Mouse (Mus musculus): ENCODE results near the gene Ltbp1. TPM values are rescaled to one million over a fixed set of nuclear protein-coding genes. Genes with fewer than 3 reads are reported as not detected.

Ltbp1 gene
- polyA plus RNA-seq, 1 experiment from 2014 or later: 4.2 TPM

DNA sequence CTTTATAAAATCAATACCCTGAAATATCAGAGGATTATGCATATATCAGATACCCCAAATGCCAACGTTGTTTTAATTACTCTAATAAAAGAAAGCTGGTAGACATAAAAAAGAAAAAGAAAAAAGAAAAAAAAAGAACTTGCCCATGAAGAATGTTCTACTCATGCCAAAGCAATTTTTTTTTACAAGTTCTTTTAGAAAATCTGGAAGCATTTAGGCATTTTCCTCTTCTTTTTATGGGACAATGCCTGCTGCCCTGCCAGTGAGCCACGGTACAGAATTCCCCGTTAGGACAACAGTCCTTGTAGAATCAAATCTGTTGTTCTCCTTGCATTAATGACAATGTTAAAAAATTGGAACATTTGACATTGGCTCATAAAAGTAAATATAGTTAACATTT lies 234.2 kb downstream of the Ltbp1 start:
- ATAC-seq (replicated peaks; ENCODE audit: low FRiP score): no peak
- no peak overlapping the region for H3K4me2 ChIP-seq (ENCODE audit: low read depth, low read length, severe bottlenecking)
- WGBS: 77% methylated on average over 3 of the region's 3 CpGs

DNA sequence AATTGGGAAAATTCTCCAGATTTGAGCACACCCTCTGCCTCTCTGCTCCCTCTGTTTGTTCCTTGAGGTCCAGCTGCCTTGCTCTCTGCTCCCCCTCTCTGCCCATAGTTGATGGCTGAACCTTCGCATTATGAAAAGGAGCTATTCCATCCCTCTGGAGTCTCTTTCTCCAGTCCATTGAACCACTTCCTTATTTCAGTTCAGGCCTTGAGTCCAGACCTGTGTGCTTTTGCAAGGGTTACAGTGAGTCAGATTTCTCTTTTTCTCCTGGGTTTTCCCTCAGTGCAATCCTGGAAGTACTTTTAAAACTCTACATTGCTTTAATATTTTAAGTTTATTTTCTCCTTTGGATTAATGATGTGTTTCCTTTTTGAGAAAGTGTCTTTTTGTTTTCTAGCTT lies 236.7 kb downstream of the Ltbp1 start:
- no peaks in the 10 kb centered on the region for H3K36me3 ChIP-seq (ENCODE audit: control insufficient read depth, insufficient read depth, low read length)
- no peak for ATAC-seq (replicated peaks; ENCODE audit: low FRiP score)
- WGBS: 92% methylated on average over 1 of the region's 1 CpGs
- H3K27ac ChIP-seq (ENCODE audit: low read depth, low read length): no peak overlapping the region
- no peak for DNase-seq (ENCODE audit: low spot score)
- H3K4me3 ChIP-seq (ENCODE audit: low read depth, low read length): no peak overlapping the region
- H3K4me2 ChIP-seq (ENCODE audit: low read depth, low read length, severe bottlenecking): no peak overlapping the region
- no peaks in the 10 kb centered on the region for H3K27me3 ChIP-seq (ENCODE audit: control insufficient read depth, insufficient read depth, low read length)
- H3K4me1 ChIP-seq (replicated peaks; ENCODE audit: control insufficient read depth, insufficient read depth, low read length): no peaks in the 10 kb centered on the region
- no peaks in the 10 kb centered on the region for H3K9me3 ChIP-seq (ENCODE audit: control insufficient read depth, low read length)
- H3K9ac ChIP-seq (ENCODE audit: low read length): no peak overlapping the region

More for the DNA sequence above, 234.2 kb downstream of the Ltbp1 start:
- no peaks in the 10 kb centered on the region for H3K27me3 ChIP-seq (ENCODE audit: control insufficient read depth, insufficient read depth, low read length)
- H3K9ac ChIP-seq (ENCODE audit: low read length): no peak overlapping the region
- H3K27ac ChIP-seq (ENCODE audit: low read depth, low read length): no peak overlapping the region
- no peak for DNase-seq (ENCODE audit: low spot score)
- H3K9me3 ChIP-seq (ENCODE audit: control insufficient read depth, low read length): no peaks in the 10 kb centered on the region
- H3K36me3 ChIP-seq (ENCODE audit: control insufficient read depth, insufficient read depth, low read length): no peaks in the 10 kb centered on the region
- H3K4me3 ChIP-seq (ENCODE audit: low read depth, low read length): no peak overlapping the region
- no peaks in the 10 kb centered on the region for H3K4me1 ChIP-seq (replicated peaks; ENCODE audit: control insufficient read depth, insufficient read depth, low read length)

DNA sequence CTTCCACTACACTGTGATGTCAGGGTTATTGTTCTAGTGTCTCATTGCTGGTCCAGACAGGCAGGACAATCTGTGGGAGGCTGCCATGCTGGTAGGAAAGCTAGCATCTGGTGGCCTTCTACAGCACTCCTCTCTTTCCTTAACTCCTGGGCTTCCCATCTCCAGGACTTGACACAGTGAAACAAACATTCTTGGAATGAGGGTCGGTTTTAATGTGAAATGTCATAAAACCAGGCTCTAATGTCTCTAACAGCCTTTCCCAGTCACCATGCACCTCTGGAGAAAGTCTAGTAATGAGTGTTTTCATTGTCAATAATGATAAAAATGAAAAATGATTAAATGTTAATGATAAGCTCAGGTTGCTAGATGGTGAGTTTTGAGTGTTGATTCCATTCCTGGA lies 237.9 kb downstream of the Ltbp1 start:
- Histone ChIP-seq H3K9ac (ENCODE audit: low read length) (no peak overlapping the region), H3K4me2 (ENCODE audit: low read depth, low read length, severe bottlenecking) (no peak overlapping the region), H3K36me3 (ENCODE audit: control insufficient read depth, insufficient read depth, low read length) (no peaks in the 10 kb centered on the region), H3K9me3 (ENCODE audit: control insufficient read depth, low read length) (no peaks in the 10 kb centered on the region), H3K27me3 (ENCODE audit: control insufficient read depth, insufficient read depth, low read length) (no peaks in the 10 kb centered on the region), H3K27ac (ENCODE audit: low read depth, low read length) (no peak overlapping the region), H3K4me1 (replicated peaks; ENCODE audit: control insufficient read depth, insufficient read depth, low read length) (no peaks in the 10 kb centered on the region), H3K4me3 (ENCODE audit: low read depth, low read length) (no peak overlapping the region)
- ATAC-seq (replicated peaks; ENCODE audit: low FRiP score) (no peak), DNase-seq (ENCODE audit: low spot score) (no peak)
- 71% methylated on average over 1 of the region's 1 CpGs for WGBS

- Histone ChIP-seq H3K36me3 (ENCODE audit: control insufficient read depth, insufficient read depth, low read length) (no peaks in the 10 kb centered on the region), H3K27ac (ENCODE audit: low read depth, low read length) (no peak overlapping the region), H3K27me3 (ENCODE audit: control insufficient read depth, insufficient read depth, low read length) (no peaks in the 10 kb centered on the region), H3K4me3 (ENCODE audit: low read depth, low read length) (no peak overlapping the region), H3K9me3 (ENCODE audit: control insufficient read depth, low read length) (no peaks in the 10 kb centered on the region), H3K9ac (ENCODE audit: low read length) (no peak overlapping the region), H3K4me1 (replicated peaks; ENCODE audit: control insufficient read depth, insufficient read depth, low read length) (no peaks in the 10 kb centered on the region), H3K4me2 (ENCODE audit: low read depth, low read length, severe bottlenecking) (no peak overlapping the region)
- no peak for DNase-seq (ENCODE audit: low spot score)
- 95% methylated on average over 3 of the region's 3 CpGs for WGBS
- no peak for ATAC-seq (replicated peaks; ENCODE audit: low FRiP score)
These were observed 238.8 kb downstream of the Ltbp1 start for GRCm38 (mm10) chr17:75244148-75244547.

GRCm38 (mm10) chr17:75245085-75245484 lies 239.7 kb downstream of the Ltbp1 start:
- DNase-seq (ENCODE audit: low spot score) (no peak), ATAC-seq (replicated peaks; ENCODE audit: low FRiP score) (no peak)

DNA sequence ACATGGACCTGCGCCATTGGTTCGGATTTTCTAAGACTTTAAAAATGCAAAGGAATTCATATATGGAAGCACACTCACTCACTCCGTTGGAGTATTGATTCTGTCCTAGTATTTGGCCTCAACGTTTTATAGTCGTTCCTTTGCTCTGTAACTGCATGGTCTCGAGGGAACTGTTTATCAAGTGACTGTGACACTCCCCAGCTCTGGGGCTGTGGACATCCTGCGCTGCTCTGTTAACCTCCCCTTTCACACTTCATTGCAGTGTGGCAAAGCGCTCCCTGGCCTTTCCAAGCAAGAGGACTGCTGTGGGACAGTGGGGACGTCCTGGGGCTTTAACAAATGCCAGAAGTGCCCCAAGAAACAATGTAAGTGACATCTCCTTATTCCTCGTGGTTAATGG lies 243.3 kb downstream of the Ltbp1 start:
- Histone ChIP-seq H3K9me3 (ENCODE audit: control insufficient read depth, low read length) (no peaks in the 10 kb centered on the region), H3K4me2 (ENCODE audit: low read depth, low read length, severe bottlenecking) (no peak overlapping the region), H3K4me1 (replicated peaks; ENCODE audit: control insufficient read depth, insufficient read depth, low read length) (no peaks in the 10 kb centered on the region), H3K27me3 (ENCODE audit: control insufficient read depth, insufficient read depth, low read length) (no peaks in the 10 kb centered on the region), H3K27ac (ENCODE audit: low read depth, low read length) (no peak overlapping the region), H3K9ac (ENCODE audit: low read length) (no peak overlapping the region), H3K4me3 (ENCODE audit: low read depth, low read length) (no peak overlapping the region), H3K36me3 (ENCODE audit: control insufficient read depth, insufficient read depth, low read length) (no peaks in the 10 kb centered on the region)
- 80% methylated on average over 10 of the region's 10 CpGs for WGBS
- DNase-seq (ENCODE audit: low spot score): no peak
- no peak for ATAC-seq (replicated peaks; ENCODE audit: low FRiP score)

More at GRCm38 (mm10) chr17:75245085-75245484, 239.7 kb downstream of the Ltbp1 start:
- Histone ChIP-seq H3K4me3 (ENCODE audit: low read depth, low read length) (no peak overlapping the region), H3K27ac (ENCODE audit: low read depth, low read length) (no peak overlapping the region), H3K27me3 (ENCODE audit: control insufficient read depth, insufficient read depth, low read length) (no peaks in the 10 kb centered on the region), H3K9me3 (ENCODE audit: control insufficient read depth, low read length) (no peaks in the 10 kb centered on the region), H3K4me2 (ENCODE audit: low read depth, low read length, severe bottlenecking) (no peak overlapping the region), H3K9ac (ENCODE audit: low read length) (no peak overlapping the region), H3K36me3 (ENCODE audit: control insufficient read depth, insufficient read depth, low read length) (no peaks in the 10 kb centered on the region), H3K4me1 (replicated peaks; ENCODE audit: control insufficient read depth, insufficient read depth, low read length) (no peaks in the 10 kb centered on the region)
- 94% methylated on average over 7 of the region's 7 CpGs for WGBS

- Histone ChIP-seq H3K27me3 (ENCODE audit: control insufficient read depth, insufficient read depth, low read length) (no peaks in the 10 kb centered on the region), H3K4me2 (ENCODE audit: low read depth, low read length, severe bottlenecking) (no peak overlapping the region), H3K9me3 (ENCODE audit: control insufficient read depth, low read length) (no peaks in the 10 kb centered on the region), H3K4me3 (ENCODE audit: low read depth, low read length) (no peak overlapping the region), H3K4me1 (replicated peaks; ENCODE audit: control insufficient read depth, insufficient read depth, low read length) (no peaks in the 10 kb centered on the region), H3K9ac (ENCODE audit: low read length) (no peak overlapping the region), H3K27ac (ENCODE audit: low read depth, low read length) (no peak overlapping the region), H3K36me3 (ENCODE audit: control insufficient read depth, insufficient read depth, low read length) (no peaks in the 10 kb centered on the region)
- ATAC-seq (replicated peaks; ENCODE audit: low FRiP score) (no peak), DNase-seq (ENCODE audit: low spot score) (no peak)
- 86% methylated on average over 6 of the region's 6 CpGs for WGBS
These were observed 245.2 kb downstream of the Ltbp1 start for GRCm38 (mm10) chr17:75250571-75250970.

GRCm38 (mm10) chr17:75251094-75251493 lies 245.7 kb downstream of the Ltbp1 start:
- DNase-seq (ENCODE audit: low spot score) (no peak), ATAC-seq (replicated peaks; ENCODE audit: low FRiP score) (no peak)
- Histone ChIP-seq H3K4me3 (ENCODE audit: low read depth, low read length) (no peak overlapping the region), H3K4me1 (replicated peaks; ENCODE audit: control insufficient read depth, insufficient read depth, low read length) (no peaks in the 10 kb centered on the region), H3K27me3 (ENCODE audit: control insufficient read depth, insufficient read depth, low read length) (no peaks in the 10 kb centered on the region), H3K4me2 (ENCODE audit: low read depth, low read length, severe bottlenecking) (no peak overlapping the region), H3K27ac (ENCODE audit: low read depth, low read length) (no peak overlapping the region), H3K36me3 (ENCODE audit: control insufficient read depth, insufficient read depth, low read length) (no peaks in the 10 kb centered on the region), H3K9ac (ENCODE audit: low read length) (no peak overlapping the region), H3K9me3 (ENCODE audit: control insufficient read depth, low read length) (no peaks in the 10 kb centered on the region)
- 87% methylated on average over 6 of the region's 6 CpGs for WGBS

DNA sequence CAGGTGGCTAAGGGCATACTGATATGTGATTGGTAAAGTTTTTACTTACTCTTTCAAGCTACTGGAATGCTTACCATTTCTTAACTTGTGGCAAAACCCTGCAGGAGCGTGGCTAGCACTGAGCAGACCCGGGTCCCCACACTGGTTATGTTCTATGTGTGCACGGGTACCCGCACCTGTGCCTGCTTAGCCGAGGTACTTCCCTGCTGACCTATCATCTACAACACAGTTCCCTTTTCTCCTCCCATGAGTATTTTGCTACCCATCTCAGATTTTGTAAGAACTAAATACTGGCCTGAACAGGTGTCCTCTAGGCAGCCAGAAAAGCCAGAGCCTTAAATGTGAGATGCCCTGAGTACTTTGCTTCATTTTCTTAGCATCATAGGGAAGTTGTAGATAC lies 247.2 kb downstream of the Ltbp1 start:
- Histone ChIP-seq H3K9ac (ENCODE audit: low read length) (no peak overlapping the region), H3K36me3 (ENCODE audit: control insufficient read depth, insufficient read depth, low read length) (no peaks in the 10 kb centered on the region), H3K4me1 (replicated peaks; ENCODE audit: control insufficient read depth, insufficient read depth, low read length) (no peaks in the 10 kb centered on the region), H3K27me3 (ENCODE audit: control insufficient read depth, insufficient read depth, low read length) (no peaks in the 10 kb centered on the region), H3K9me3 (ENCODE audit: control insufficient read depth, low read length) (no peaks in the 10 kb centered on the region), H3K27ac (ENCODE audit: low read depth, low read length) (no peak overlapping the region), H3K4me3 (ENCODE audit: low read depth, low read length) (no peak overlapping the region), H3K4me2 (ENCODE audit: low read depth, low read length, severe bottlenecking) (no peak overlapping the region)
- WGBS: 91% methylated on average over 5 of the region's 5 CpGs
- DNase-seq (ENCODE audit: low spot score): no peak
- no peak for ATAC-seq (replicated peaks; ENCODE audit: low FRiP score)

Data from forebrain, embryonic 11.5 days (tissue).